Mouse (Mus musculus): ENCODE data around the gene Uso1. TPM values are rescaled to one million over a fixed set of nuclear protein-coding genes. Genes with fewer than 3 reads are reported as not detected.
"Not testable (repeated sequence)": the region's sequence is repeated elsewhere in the genome, so short reads cannot be mapped to it uniquely, and the experiment has no call there.

Gene Uso1
- polyA plus RNA-seq, 1 experiment from 2014 or later: 41.9 TPM

GRCm38 (mm10) chr5:92127751-92128150 lies 10.0 kb upstream of the Uso1 start:
- peak overlapping the region; percentile 55; the same call in 1 of the 2 replicates for H3K27ac ChIP-seq (ENCODE audit: poor library complexity, severe bottlenecking)
- H3K9me3 ChIP-seq (replicated peaks): peaks cover 3% of the 10 kb centered on the region; the same call in 1 of the 2 replicates
- peak overlapping the region; percentile 8; the same call in 1 of the 2 replicates for H3K9ac ChIP-seq
- peak overlapping the region; percentile 45 for H3K4me2 ChIP-seq
- H3K4me3 ChIP-seq: 0 out of 2 replicates have a peak overlapping the region, but pooled peaks have one; percentile 5
- H3K36me3 ChIP-seq: peaks cover 17% of the 10 kb centered on the region; the same call in 1 of the 2 replicates
- 88% methylated on average over 10 of the region's 10 CpGs for WGBS
- ATAC-seq (ENCODE audit: insufficient number of reproducible peaks, low FRiP score): no peak
- no peaks in the 10 kb centered on the region for H3K27me3 ChIP-seq (replicated peaks)
- H3K4me1 ChIP-seq (replicated peaks): peaks cover 29% of the 10 kb centered on the region

- Histone ChIP-seq H3K9ac (no peak overlapping the region), H3K27me3 (replicated peaks) (no peaks in the 10 kb centered on the region), H3K9me3 (replicated peaks) (no peaks in the 10 kb centered on the region), H3K27ac (ENCODE audit: poor library complexity, severe bottlenecking) (peak overlapping the region; percentile 48), H3K36me3 (peaks cover 14% of the 10 kb centered on the region; the same call in 1 of the 2 replicates), H3K4me1 (replicated peaks) (peaks cover 29% of the 10 kb centered on the region), H3K4me3 (peak overlapping the region; percentile 14; the same call in 1 of the 2 replicates), H3K4me2 (peak overlapping the region; percentile 45)
- ATAC-seq (ENCODE audit: insufficient number of reproducible peaks, low FRiP score): peak; percentile 94
- 6% methylated on average over 8 of the region's 8 CpGs for WGBS
Measured at GRCm38 (mm10) chr5:92128570-92128969, 9.2 kb upstream of the Uso1 start.

GRCm38 (mm10) chr5:92129321-92129768 lies 8.4 kb upstream of the Uso1 start:
- H3K4me2 ChIP-seq: peak overlapping the region; percentile 45
- H3K9me3 ChIP-seq (replicated peaks): no peaks in the 10 kb centered on the region
- no peak for ATAC-seq (ENCODE audit: insufficient number of reproducible peaks, low FRiP score)
- H3K4me3 ChIP-seq: no peak overlapping the region; the same call in 1 of the 2 replicates
- 80% methylated on average over 1 of the region's 1 CpGs for WGBS
- H3K27me3 ChIP-seq (replicated peaks): no peaks in the 10 kb centered on the region
- H3K27ac ChIP-seq (ENCODE audit: poor library complexity, severe bottlenecking): 0 out of 2 replicates have a peak overlapping the region, but pooled peaks have one; percentile 5
- H3K9ac ChIP-seq: no peak overlapping the region
- H3K36me3 ChIP-seq: peaks cover 11% of the 10 kb centered on the region; the same call in 1 of the 2 replicates
- peaks cover 29% of the 10 kb centered on the region for H3K4me1 ChIP-seq (replicated peaks)

GRCm38 (mm10) chr5:92130040-92130682 lies 7.6 kb upstream of the Uso1 start:
- H3K27me3 ChIP-seq (replicated peaks): no peaks in the 10 kb centered on the region
- no peak for ATAC-seq (ENCODE audit: insufficient number of reproducible peaks, low FRiP score)
- peaks cover 29% of the 10 kb centered on the region for H3K4me1 ChIP-seq (replicated peaks)
- no peak overlapping the region for H3K4me3 ChIP-seq
- H3K27ac ChIP-seq (ENCODE audit: poor library complexity, severe bottlenecking): no peak overlapping the region
- H3K4me2 ChIP-seq: no peak overlapping the region
- WGBS: 82% methylated on average over 6 of the region's 6 CpGs
- no peak overlapping the region for H3K9ac ChIP-seq
- H3K9me3 ChIP-seq (replicated peaks): no peaks in the 10 kb centered on the region
- H3K36me3 ChIP-seq: peaks cover 6% of the 10 kb centered on the region; the same call in 1 of the 2 replicates

- Histone ChIP-seq H3K4me1 (replicated peaks) (peaks cover 35% of the 10 kb centered on the region), H3K36me3 (peaks cover 5% of the 10 kb centered on the region; the same call in 1 of the 2 replicates), H3K9me3 (replicated peaks) (no peaks in the 10 kb centered on the region), H3K9ac (no peak overlapping the region), H3K4me2 (no peak overlapping the region), H3K27ac (ENCODE audit: poor library complexity, severe bottlenecking) (no peak overlapping the region), H3K4me3 (no peak overlapping the region), H3K27me3 (replicated peaks) (no peaks in the 10 kb centered on the region)
- 92% methylated on average over 4 of the region's 4 CpGs for WGBS
- ATAC-seq (ENCODE audit: insufficient number of reproducible peaks, low FRiP score): no peak
Measured at GRCm38 (mm10) chr5:92132127-92132526, 5.6 kb upstream of the Uso1 start.

GRCm38 (mm10) chr5:92133006-92133405 lies 4.7 kb upstream of the Uso1 start:
- peaks cover 28% of the 10 kb centered on the region for H3K4me1 ChIP-seq (replicated peaks)
- H3K27me3 ChIP-seq (replicated peaks); H3K36me3 ChIP-seq; H3K4me3 ChIP-seq; H3K9me3 ChIP-seq (replicated peaks); ATAC-seq (ENCODE audit: insufficient number of reproducible peaks, low FRiP score); H3K4me2 ChIP-seq; H3K9ac ChIP-seq; H3K27ac ChIP-seq (ENCODE audit: poor library complexity, severe bottlenecking): not testable (repeated sequence)
- WGBS: 64% methylated on average over 4 of the region's 4 CpGs

GRCm38 (mm10) chr5:92134934-92135333 lies 2.8 kb upstream of the Uso1 start:
- H3K27me3 ChIP-seq (replicated peaks): no peaks in the 10 kb centered on the region
- peaks cover 24% of the 10 kb centered on the region for H3K4me1 ChIP-seq (replicated peaks)
- H3K36me3 ChIP-seq: peaks cover 5% of the 10 kb centered on the region; the same call in 1 of the 2 replicates
- H3K27ac ChIP-seq (ENCODE audit: poor library complexity, severe bottlenecking): no peak overlapping the region
- 77% methylated on average over 3 of the region's 3 CpGs for WGBS
- H3K9me3 ChIP-seq (replicated peaks): no peaks in the 10 kb centered on the region
- H3K4me3 ChIP-seq: no peak overlapping the region
- H3K9ac ChIP-seq: no peak overlapping the region
- no peak overlapping the region for H3K4me2 ChIP-seq
- ATAC-seq (ENCODE audit: insufficient number of reproducible peaks, low FRiP score): no peak

GRCm38 (mm10) chr5:92136536-92137238 lies 1.1 kb upstream of the Uso1 start:
- Histone ChIP-seq H3K4me1 (replicated peaks) (peaks cover 24% of the 10 kb centered on the region), H3K4me3 (peak overlapping the region; percentile 97), H3K36me3 (peaks cover 3% of the 10 kb centered on the region; the same call in 1 of the 2 replicates), H3K9me3 (replicated peaks) (no peaks in the 10 kb centered on the region), H3K9ac (no peak overlapping the region; the same call in 1 of the 2 replicates), H3K27me3 (replicated peaks) (no peaks in the 10 kb centered on the region), H3K27ac (ENCODE audit: poor library complexity, severe bottlenecking) (no peak overlapping the region), H3K4me2 (peak overlapping the region; percentile 86)
- WGBS: 65% methylated on average over 9 of the region's 9 CpGs
- no peak for ATAC-seq (ENCODE audit: insufficient number of reproducible peaks, low FRiP score)

- 1% methylated on average over 30 of the region's 43 CpGs for WGBS
- H3K4me2 ChIP-seq: peak overlapping the region; percentile 86
- no peaks in the 10 kb centered on the region for H3K27me3 ChIP-seq (replicated peaks)
- no peaks in the 10 kb centered on the region for H3K9me3 ChIP-seq (replicated peaks)
- H3K27ac ChIP-seq (ENCODE audit: poor library complexity, severe bottlenecking): peak overlapping the region; percentile 86
- H3K9ac ChIP-seq: peak overlapping the region; percentile 94
- H3K4me1 ChIP-seq (replicated peaks): peaks cover 31% of the 10 kb centered on the region
- peak; percentile 79 for ATAC-seq (ENCODE audit: insufficient number of reproducible peaks, low FRiP score)
- H3K4me3 ChIP-seq: peak overlapping the region; percentile 97
- no peaks in the 10 kb centered on the region for H3K36me3 ChIP-seq
Measured at GRCm38 (mm10) chr5:92138093-92138621, 419 bp downstream of the Uso1 start.

- H3K36me3 ChIP-seq: no peaks in the 10 kb centered on the region
- 13% methylated on average over 1 of the region's 1 CpGs for WGBS
- peak overlapping the region; percentile 97 for H3K4me3 ChIP-seq
- no peak overlapping the region for H3K27ac ChIP-seq (ENCODE audit: poor library complexity, severe bottlenecking)
- H3K4me2 ChIP-seq: peak overlapping the region; percentile 86
- H3K9ac ChIP-seq: peak overlapping the region; percentile 64
- ATAC-seq (ENCODE audit: insufficient number of reproducible peaks, low FRiP score): no peak
- no peaks in the 10 kb centered on the region for H3K9me3 ChIP-seq (replicated peaks)
- peaks cover 37% of the 10 kb centered on the region for H3K4me1 ChIP-seq (replicated peaks)
- H3K27me3 ChIP-seq (replicated peaks): no peaks in the 10 kb centered on the region
Measured at GRCm38 (mm10) chr5:92139191-92139590, 1.5 kb downstream of the Uso1 start.

- Histone ChIP-seq H3K27me3 (replicated peaks) (no peaks in the 10 kb centered on the region), H3K9ac (no peak overlapping the region), H3K27ac (ENCODE audit: poor library complexity, severe bottlenecking) (no peak overlapping the region), H3K4me3 (no peak overlapping the region), H3K9me3 (replicated peaks) (no peaks in the 10 kb centered on the region), H3K4me2 (no peak overlapping the region), H3K4me1 (replicated peaks) (peaks cover 43% of the 10 kb centered on the region), H3K36me3 (peaks cover 9% of the 10 kb centered on the region)
- WGBS: 81% methylated on average over 5 of the region's 5 CpGs
- no peak for ATAC-seq (ENCODE audit: insufficient number of reproducible peaks, low FRiP score)
Measured at GRCm38 (mm10) chr5:92141696-92142095, 4.0 kb downstream of the Uso1 start.
